ENCODE assay signal across 25 mouse cellular contexts in the genomic region with DNA sequence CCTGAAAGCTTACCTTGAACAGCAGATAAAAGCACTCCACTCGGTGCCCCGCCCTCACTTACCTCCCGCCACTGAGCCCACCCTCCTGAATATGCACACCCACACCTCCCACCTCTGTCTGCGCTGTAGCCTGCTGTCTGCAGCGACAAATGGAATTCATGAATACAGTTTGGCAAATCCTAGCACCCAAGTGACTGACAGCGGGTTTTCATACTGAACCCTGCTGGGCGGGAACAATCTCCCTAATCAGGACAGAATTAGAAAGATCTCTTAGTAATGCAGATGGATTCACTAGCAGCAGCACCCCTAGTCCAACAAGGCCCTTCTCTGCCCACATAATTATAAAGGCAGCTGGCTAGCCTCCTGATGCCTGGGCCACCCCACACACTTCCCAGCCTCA.
DNase-seq lines count a peak whose midpoint lies in the region; ATAC-seq lines count a peak whose summit lies in the region.
"Had no signal": no experiment of that assay in that cellular context is flagged by ENCODE, and none has a peak within 500 bp of the region (broad histone marks: within the 10 kb centered on the region; RNA-seq: fewer than 3 reads in every experiment).

No protein-coding gene starts in this region.

- H3K36me3 ChIP-seq in forebrain, embryonic 12.5 days (replicated peaks): no peaks in the 10 kb centered on the region
- H3K36me3 ChIP-seq in forebrain, embryonic 11.5 days (ENCODE audit: control insufficient read depth, insufficient read depth, low read length): no peaks in the 10 kb centered on the region
- H3K36me3 ChIP-seq in forebrain, embryonic 16.5 days (ENCODE audit: control insufficient read depth, insufficient read depth): no peaks in the 10 kb centered on the region
- H3K36me3 ChIP-seq: embryonic facial prominence, embryonic 10.5 days; heart, embryonic 12.5 days; hindbrain, embryonic 15.5 days; liver, embryonic 13.5 days had no signal

- H3K27ac ChIP-seq in forebrain, embryonic 12.5 days: 0 out of 2 replicates have a peak overlapping the region, but pooled peaks have one; percentile 19
- no peak overlapping the region for H3K27ac ChIP-seq in forebrain, embryonic 11.5 days (ENCODE audit: low read depth, low read length)
- peak overlapping the region; percentile 9; the same call in 1 of the 2 replicates for H3K27ac ChIP-seq in forebrain, embryonic 16.5 days (ENCODE audit: low read length)
- H3K27ac ChIP-seq: embryonic facial prominence, embryonic 10.5 days; hindbrain, embryonic 15.5 days; left cerebral cortex, adult 2 months; liver, embryonic 13.5 days had no signal

- WGBS in forebrain, embryonic 12.5 days: 25% methylated on average over 7 of the region's 7 CpGs
- WGBS in forebrain, embryonic 11.5 days: 21% methylated on average over 7 of the region's 7 CpGs
- 14% methylated on average over 7 of the region's 7 CpGs for WGBS in forebrain, embryonic 16.5 days

- ATAC-seq in forebrain, embryonic 12.5 days (ENCODE audit: low FRiP score): 0 out of 2 replicates have a peak, but pooled peaks have one; percentile 36
- ATAC-seq in forebrain, embryonic 11.5 days (replicated peaks; ENCODE audit: low FRiP score): no peak
- ATAC-seq in forebrain, embryonic 16.5 days: peak; percentile 91
- ATAC-seq: intestine, embryonic 16.5 days had no signal

- H3K27me3 ChIP-seq in forebrain, embryonic 12.5 days: no peaks in the 10 kb centered on the region
- no peaks in the 10 kb centered on the region for H3K27me3 ChIP-seq in forebrain, embryonic 11.5 days (ENCODE audit: control insufficient read depth, insufficient read depth, low read length)
- H3K27me3 ChIP-seq in forebrain, embryonic 16.5 days (replicated peaks; ENCODE audit: control insufficient read depth, insufficient read depth, low read length): no peaks in the 10 kb centered on the region
- H3K27me3 ChIP-seq: hindbrain, embryonic 15.5 days had no signal

- H3K4me1 ChIP-seq in forebrain, embryonic 12.5 days: peaks cover 20% of the 10 kb centered on the region
- H3K4me1 ChIP-seq in forebrain, embryonic 11.5 days (replicated peaks; ENCODE audit: control insufficient read depth, insufficient read depth, low read length): peaks cover 4% of the 10 kb centered on the region; the same call in 1 of the 2 replicates
- H3K4me1 ChIP-seq in forebrain, embryonic 16.5 days (replicated peaks; ENCODE audit: control insufficient read depth, insufficient read depth, low read length): peaks cover 16% of the 10 kb centered on the region
- H3K4me1 ChIP-seq: liver, embryonic 13.5 days had no signal

- H3K9ac ChIP-seq in forebrain, embryonic 12.5 days: no peak overlapping the region
- no peak overlapping the region for H3K9ac ChIP-seq in forebrain, embryonic 11.5 days (ENCODE audit: low read length)
- no peak overlapping the region for H3K9ac ChIP-seq in forebrain, embryonic 16.5 days (replicated peaks; ENCODE audit: low read depth, low read length)
- H3K9ac ChIP-seq: heart, embryonic 12.5 days; hindbrain, embryonic 15.5 days; liver, embryonic 13.5 days had no signal

- no peaks in the 10 kb centered on the region for H3K9me3 ChIP-seq in forebrain, embryonic 12.5 days
- H3K9me3 ChIP-seq in forebrain, embryonic 11.5 days (ENCODE audit: control insufficient read depth, low read length): no peaks in the 10 kb centered on the region
- no peaks in the 10 kb centered on the region for H3K9me3 ChIP-seq in forebrain, embryonic 16.5 days (ENCODE audit: control insufficient read depth, low read length)
- H3K9me3 ChIP-seq: embryonic facial prominence, embryonic 10.5 days; heart, embryonic 12.5 days; hindbrain, embryonic 15.5 days; liver, embryonic 13.5 days had no signal

- no peak overlapping the region for H3K4me3 ChIP-seq in forebrain, embryonic 12.5 days (replicated peaks)
- H3K4me3 ChIP-seq in forebrain, embryonic 11.5 days (ENCODE audit: low read depth, low read length): no peak overlapping the region
- no peak overlapping the region for H3K4me3 ChIP-seq in forebrain, embryonic 16.5 days (replicated peaks; ENCODE audit: low read length)
- H3K4me3 ChIP-seq: embryonic facial prominence, embryonic 10.5 days; heart, embryonic 12.5 days; hindbrain, embryonic 15.5 days; left cerebral cortex, adult 2 months; liver, embryonic 13.5 days had no signal

- H3K4me2 ChIP-seq in forebrain, embryonic 12.5 days: no peak overlapping the region
- no peak overlapping the region for H3K4me2 ChIP-seq in forebrain, embryonic 11.5 days (ENCODE audit: low read depth, low read length, severe bottlenecking)
- H3K4me2 ChIP-seq in forebrain, embryonic 16.5 days (ENCODE audit: low read length): no peak overlapping the region
- H3K4me2 ChIP-seq: heart, embryonic 12.5 days; hindbrain, embryonic 15.5 days; liver, embryonic 13.5 days had no signal

- DNase-seq in forebrain, embryonic 11.5 days (ENCODE audit: low spot score): no peak
- peak; percentile 39 for DNase-seq in layer of hippocampus, adult 9-11 months
- no peak for DNase-seq in layer of hippocampus, postnatal 10 days (ENCODE audit: low spot score in 2 of 2)
- peak; percentile 74 for DNase-seq in R1 (ENCODE audit: low read depth, low spot score)
- no peak for DNase-seq in spleen, adult 12 weeks (ENCODE audit: low spot score)
- no peak for DNase-seq in cerebellum, adult 9-10 months
- DNase-seq: adrenal gland, adult 2 months; cerebellum, adult 8-10 months; gastrocnemius, postnatal 25 days; heart, adult 18-20 months; heart, postnatal 10 days; kidney, adult 9 months; kidney, postnatal 25 days; liver, embryonic 13.5 days; lung, adult 2 months; lung, postnatal 14 days; right cerebral cortex, postnatal 14 days; spleen, adult 18-20 months had no signal

Comparison
In these comparisons a context has a peak if more than half of its experiments do, and no peak if none do; other contexts are left out.
1. DNase-seq: peak in layer of hippocampus, adult 9-11 months (single experiment) and R1 (single experiment); none in forebrain, embryonic 11.5 days (single experiment), layer of hippocampus, postnatal 10 days (0 of 2), spleen, adult 12 weeks (single experiment) and cerebellum, adult 9-10 months (single experiment).